In the genomic region with DNA sequence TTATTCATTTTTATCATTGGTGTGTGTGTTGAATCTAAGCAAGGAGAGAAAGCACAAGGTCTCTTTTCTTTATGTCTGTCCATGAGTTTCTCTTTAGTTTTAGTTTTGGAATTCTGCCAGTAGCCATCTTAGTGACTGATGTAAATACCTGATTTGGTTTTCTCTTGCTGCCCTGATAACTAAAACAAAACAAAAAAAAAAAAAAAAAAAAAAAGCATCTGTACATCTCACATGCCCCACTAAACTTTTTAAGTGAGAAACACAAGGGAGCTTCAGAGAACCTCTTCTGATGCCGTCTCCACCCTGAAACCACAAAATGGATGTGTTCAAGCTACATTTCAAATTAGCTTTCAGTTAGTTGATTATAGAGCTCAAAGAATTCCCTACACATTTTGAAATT, we compare ENCODE assay signal across 13 mouse cellular contexts.
"Had no signal": no experiment of that assay in that cellular context is flagged by ENCODE, and none has a peak within 500 bp of the region (broad histone marks: within the 10 kb centered on the region; RNA-seq: fewer than 3 reads in every experiment).

No protein-coding gene starts in this region.

- H3K9me3 ChIP-seq: limb, embryonic 10.5 days; liver, embryonic 15.5 days; megakaryocyte, embryonic 14.5 days; midbrain, embryonic 15.5 days had no signal

- DNase-seq: kidney, postnatal 25 days; lung, adult 2 months; lung, postnatal 10 days; right cerebral cortex, postnatal 25 days; thymus, postnatal 36 days had no signal

- H3K4me3 ChIP-seq: left cerebral cortex, adult 2 months; limb, embryonic 10.5 days; liver, embryonic 15.5 days; megakaryocyte, embryonic 14.5 days; midbrain, embryonic 15.5 days had no signal

- H3K27me3 ChIP-seq: megakaryocyte, embryonic 14.5 days; midbrain, embryonic 15.5 days had no signal

- H3K36me3 ChIP-seq: limb, embryonic 10.5 days; midbrain, embryonic 15.5 days had no signal

- H3K4me2 ChIP-seq: liver, embryonic 11.5 days; liver, embryonic 15.5 days; midbrain, embryonic 11.5 days; midbrain, embryonic 15.5 days had no signal

- ATAC-seq: midbrain, embryonic 15.5 days had no signal

- H3K9ac ChIP-seq: liver, embryonic 15.5 days; midbrain, embryonic 15.5 days had no signal

- H3K27ac ChIP-seq: left cerebral cortex, adult 2 months; limb, embryonic 10.5 days; liver, embryonic 15.5 days; macrophage; midbrain, embryonic 15.5 days had no signal
